Mouse (Mus musculus) right cerebral cortex, postnatal 4 days (tissue): ENCODE data around the gene Ppp1r18.
"Not testable (repeated sequence)": the region's sequence is repeated elsewhere in the genome, so short reads cannot be mapped to it uniquely, and the experiment has no call there.

Experiments used
- DNase-seq: peaks from one replicate; pipeline ENCODE4 v3.0.0-alpha.2; 2022

Gene Ppp1r18

GRCm38 (mm10) chr17:35837487-35837886, 27.9 kb upstream of the Ppp1r18 start:
- peak; percentile 68 for DNase-seq

GRCm38 (mm10) chr17:35838122-35838544, 27.3 kb upstream of the Ppp1r18 start, which contains the start of gene Tubb5:
TSS of gene Tubb5 (minus strand) at chr17:35838306.
- DNase-seq, result peak; percentile 95

GRCm38 (mm10) chr17:35838570-35838969, 26.8 kb upstream of the Ppp1r18 start:
- DNase-seq, result no peak

- not testable (repeated sequence) for DNase-seq
These were observed 26.4 kb upstream of the Ppp1r18 start for GRCm38 (mm10) chr17:35839002-35839401.

- DNase-seq, result no peak
These were observed 24.8 kb upstream of the Ppp1r18 start for GRCm38 (mm10) chr17:35840561-35840960.

- DNase-seq, result peak; percentile 99
These were observed 24.1 kb upstream of the Ppp1r18 start, which contains the start of gene Mdc1 for GRCm38 (mm10) chr17:35841076-35841950. TSS of gene Mdc1 (plus strand) at chr17:35841515.

GRCm38 (mm10) chr17:35842006-35842405, 23.4 kb upstream of the Ppp1r18 start:
- no peak for DNase-seq

- no peak for DNase-seq
These were observed 21.9 kb upstream of the Ppp1r18 start for GRCm38 (mm10) chr17:35843514-35843913.

GRCm38 (mm10) chr17:35848112-35848511, 17.3 kb upstream of the Ppp1r18 start:
- DNase-seq, result no peak

- no peak for DNase-seq
These were observed 14.4 kb upstream of the Ppp1r18 start for GRCm38 (mm10) chr17:35850974-35851373.

GRCm38 (mm10) chr17:35859371-35859770, 6.0 kb upstream of the Ppp1r18 start:
- DNase-seq, result no peak

GRCm38 (mm10) chr17:35859835-35860234, 5.6 kb upstream of the Ppp1r18 start:
- no peak for DNase-seq

- no peak for DNase-seq
These were observed 4.6 kb upstream of the Ppp1r18 start for GRCm38 (mm10) chr17:35860831-35861197.

GRCm38 (mm10) chr17:35861198-35861857, 4.1 kb upstream of the Ppp1r18 start, which contains the start of gene Nrm:
TSS of gene Nrm (plus strand) at chr17:35861318.
- peak; percentile 87 for DNase-seq

GRCm38 (mm10) chr17:35864832-35865353, 500 bp upstream of the Ppp1r18 start:
- no peak for DNase-seq

- DNase-seq, result peak; percentile 63
These were observed 963 bp downstream of the Ppp1r18 start for GRCm38 (mm10) chr17:35866281-35866831.

GRCm38 (mm10) chr17:35866911-35867890, 1.8 kb downstream of the Ppp1r18 start:
- no peak for DNase-seq

GRCm38 (mm10) chr17:35868165-35868820, 2.9 kb downstream of the Ppp1r18 start:
- DNase-seq, result no peak

- no peak for DNase-seq
These were observed 3.6 kb downstream of the Ppp1r18 start for GRCm38 (mm10) chr17:35868961-35869345.

GRCm38 (mm10) chr17:35869346-35870067, 4.1 kb downstream of the Ppp1r18 start:
- no peak for DNase-seq
